Mouse (Mus musculus): ENCODE measurements around the gene Pptc7. TPM values are rescaled to one million over a fixed set of nuclear protein-coding genes. Genes with fewer than 3 reads are reported as not detected.

The Pptc7 gene
- polyA plus RNA-seq, 1 experiment from 2014 or later, result 13.0 TPM

DNA sequence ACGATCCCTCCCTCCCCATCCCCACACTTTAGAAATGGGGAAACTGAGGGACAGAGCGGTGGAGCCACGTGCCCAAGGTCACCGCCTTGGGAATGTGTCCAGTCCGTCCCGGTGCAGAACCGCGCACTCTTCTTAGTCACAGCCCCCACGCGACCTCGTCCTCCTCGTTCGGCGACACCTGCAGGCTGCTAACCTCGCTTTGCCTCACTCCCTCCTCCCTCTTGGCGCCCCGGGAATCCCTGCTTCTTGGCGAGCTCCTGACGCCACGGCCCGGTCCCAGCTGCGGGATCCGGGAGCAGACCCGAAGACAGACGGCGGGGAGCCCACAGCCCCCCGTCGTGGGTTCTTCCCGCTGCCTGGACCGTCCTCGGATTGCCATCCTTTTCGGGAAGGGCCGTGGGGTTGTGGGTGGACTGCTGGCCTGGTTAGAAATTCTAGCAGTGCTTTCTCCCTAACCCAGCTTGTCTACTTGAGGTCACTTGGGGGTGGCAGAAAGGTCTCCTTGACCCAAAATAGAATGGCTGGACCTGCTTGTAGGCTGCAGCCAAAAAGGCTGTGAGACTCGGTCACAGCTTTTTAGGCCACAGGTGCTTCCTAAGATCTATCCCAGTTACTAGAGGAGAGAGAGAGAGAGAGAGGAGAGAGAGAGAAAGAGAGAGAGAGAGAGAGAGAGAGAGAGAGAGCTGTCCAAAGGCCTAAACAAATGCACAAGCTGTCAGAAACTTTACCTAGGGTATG is 1.0 kb downstream of the Pptc7 start:
- 0 out of 2 replicates have a peak, but pooled peaks cover 16% of the 10 kb centered on the region for H3K4me1 ChIP-seq (replicated peaks; ENCODE audit: control insufficient read depth, insufficient read depth, low read length)
- H3K27me3 ChIP-seq (replicated peaks; ENCODE audit: control insufficient read depth, insufficient read depth, low read length), result no peaks in the 10 kb centered on the region
- peak; percentile 55 for TF ChIP-seq CTCF (IDR thresholded peaks at IDR 0.05; ENCODE audit: low read depth)
- H3K9ac ChIP-seq (ENCODE audit: low read depth, low read length), result peak overlapping the region; percentile 97
- peak overlapping the region; percentile 94 for H3K4me2 ChIP-seq (replicated peaks; ENCODE audit: low read depth)
- H3K27ac ChIP-seq (ENCODE audit: low read depth, low read length), result peak overlapping the region; percentile 82
- peak overlapping the region; percentile 100 for H3K4me3 ChIP-seq (ENCODE audit: low read depth, low read length)
- no peaks in the 10 kb centered on the region for H3K36me3 ChIP-seq (ENCODE audit: control insufficient read depth, insufficient read depth)
- H3K9me3 ChIP-seq (ENCODE audit: control insufficient read depth), result no peaks in the 10 kb centered on the region
- ATAC-seq, result peak; percentile 15; the same call in 1 of the 2 replicates
- WGBS, result under 1% methylated on average over 34 of the region's 34 CpGs

DNA sequence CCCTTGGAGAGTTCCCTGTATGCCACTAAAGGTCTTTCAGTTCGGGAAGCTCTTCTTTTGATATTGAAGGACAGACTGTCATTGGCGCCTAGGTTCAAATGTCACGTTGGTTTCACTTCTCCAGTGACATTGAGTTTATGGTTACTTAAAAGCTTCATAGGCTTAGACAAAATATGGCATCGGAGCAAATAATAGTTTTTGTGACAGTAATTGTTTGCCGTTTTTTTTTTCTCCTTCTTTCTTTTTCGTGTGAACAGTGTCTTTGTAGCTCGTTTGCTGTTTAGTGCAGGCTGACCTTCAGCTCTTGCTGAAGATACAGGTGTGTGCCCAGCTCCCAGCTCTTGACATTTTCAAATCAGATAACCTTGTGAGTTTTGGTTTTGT is 1.6 kb downstream of the Pptc7 start:
- Histone ChIP-seq H3K9me3 (ENCODE audit: control insufficient read depth) (no peaks in the 10 kb centered on the region), H3K27ac (ENCODE audit: low read depth, low read length) (no peak overlapping the region), H3K9ac (ENCODE audit: low read depth, low read length) (peak overlapping the region; percentile 97; the same call in 1 of the 2 replicates), H3K27me3 (replicated peaks; ENCODE audit: control insufficient read depth, insufficient read depth, low read length) (no peaks in the 10 kb centered on the region), H3K4me1 (replicated peaks; ENCODE audit: control insufficient read depth, insufficient read depth, low read length) (0 out of 2 replicates have a peak, but pooled peaks cover 16% of the 10 kb centered on the region), H3K4me3 (ENCODE audit: low read depth, low read length) (peak overlapping the region; percentile 100), H3K36me3 (ENCODE audit: control insufficient read depth, insufficient read depth) (no peaks in the 10 kb centered on the region), H3K4me2 (replicated peaks; ENCODE audit: low read depth) (peak overlapping the region; percentile 94)
- no peak for ATAC-seq
- 33% methylated on average over 7 of the region's 7 CpGs for WGBS
- no peak for TF ChIP-seq CTCF (IDR thresholded peaks at IDR 0.05; ENCODE audit: low read depth)

DNA sequence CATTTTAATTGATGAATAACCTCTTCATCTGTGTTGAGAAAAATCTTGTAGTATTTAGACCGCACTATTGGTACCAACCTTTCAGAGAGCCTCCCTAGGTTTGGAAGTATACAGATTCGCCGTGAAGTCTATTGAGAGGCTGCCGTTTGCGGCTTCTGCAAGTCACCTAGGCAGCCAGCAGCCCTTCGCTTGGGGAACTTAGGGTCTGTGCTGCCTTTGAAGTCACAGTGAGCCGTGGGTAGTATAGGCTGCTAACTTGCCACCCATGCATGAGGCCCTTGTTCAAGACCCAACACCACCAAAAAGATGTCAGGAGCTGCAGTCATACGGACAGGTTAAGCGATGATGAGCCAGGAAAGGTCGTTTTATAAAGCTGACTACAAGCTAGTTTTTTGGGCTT is 2.0 kb downstream of the Pptc7 start:
- peak overlapping the region; percentile 100 for H3K4me3 ChIP-seq (ENCODE audit: low read depth, low read length)
- no peaks in the 10 kb centered on the region for H3K36me3 ChIP-seq (ENCODE audit: control insufficient read depth, insufficient read depth)
- H3K27ac ChIP-seq (ENCODE audit: low read depth, low read length), result no peak overlapping the region
- peak overlapping the region; percentile 94 for H3K4me2 ChIP-seq (replicated peaks; ENCODE audit: low read depth)
- no peak overlapping the region for H3K9ac ChIP-seq (ENCODE audit: low read depth, low read length)
- no peaks in the 10 kb centered on the region for H3K27me3 ChIP-seq (replicated peaks; ENCODE audit: control insufficient read depth, insufficient read depth, low read length)
- 82% methylated on average over 10 of the region's 10 CpGs for WGBS
- 0 out of 2 replicates have a peak, but pooled peaks cover 12% of the 10 kb centered on the region for H3K4me1 ChIP-seq (replicated peaks; ENCODE audit: control insufficient read depth, insufficient read depth, low read length)
- no peak for ATAC-seq
- no peaks in the 10 kb centered on the region for H3K9me3 ChIP-seq (ENCODE audit: control insufficient read depth)
- TF ChIP-seq CTCF (IDR thresholded peaks at IDR 0.05; ENCODE audit: low read depth), result no peak

DNA sequence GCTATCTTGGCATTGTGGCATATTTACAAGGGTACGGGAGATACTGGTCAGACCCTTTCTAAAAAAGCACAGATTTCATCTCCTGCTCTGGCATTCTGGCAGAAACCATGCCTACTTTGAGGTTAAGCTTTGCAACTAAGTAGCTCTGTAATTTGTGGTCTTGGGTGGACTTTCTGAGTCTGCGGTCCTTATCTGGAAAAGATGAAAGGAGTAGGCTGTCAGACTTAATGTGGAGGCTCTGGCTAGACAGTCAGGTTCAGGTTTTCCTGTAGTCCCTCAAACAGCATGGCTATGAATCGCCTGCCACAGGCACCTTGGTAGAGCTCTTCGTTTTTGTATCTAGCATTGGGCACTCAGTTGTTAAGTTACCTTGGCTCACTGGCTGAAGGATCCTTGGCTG is 2.9 kb downstream of the Pptc7 start:
- Histone ChIP-seq H3K9ac (ENCODE audit: low read depth, low read length) (no peak overlapping the region), H3K4me2 (replicated peaks; ENCODE audit: low read depth) (no peak overlapping the region; the same call in 1 of the 2 replicates), H3K4me3 (ENCODE audit: low read depth, low read length) (no peak overlapping the region), H3K27ac (ENCODE audit: low read depth, low read length) (no peak overlapping the region), H3K27me3 (replicated peaks; ENCODE audit: control insufficient read depth, insufficient read depth, low read length) (no peaks in the 10 kb centered on the region), H3K36me3 (ENCODE audit: control insufficient read depth, insufficient read depth) (no peaks in the 10 kb centered on the region), H3K4me1 (replicated peaks; ENCODE audit: control insufficient read depth, insufficient read depth, low read length) (peaks cover 8% of the 10 kb centered on the region; the same call in 1 of the 2 replicates), H3K9me3 (ENCODE audit: control insufficient read depth) (no peaks in the 10 kb centered on the region)
- no peak for TF ChIP-seq CTCF (IDR thresholded peaks at IDR 0.05; ENCODE audit: low read depth)
- ATAC-seq, result no peak
- 78% methylated on average over 4 of the region's 4 CpGs for WGBS

DNA sequence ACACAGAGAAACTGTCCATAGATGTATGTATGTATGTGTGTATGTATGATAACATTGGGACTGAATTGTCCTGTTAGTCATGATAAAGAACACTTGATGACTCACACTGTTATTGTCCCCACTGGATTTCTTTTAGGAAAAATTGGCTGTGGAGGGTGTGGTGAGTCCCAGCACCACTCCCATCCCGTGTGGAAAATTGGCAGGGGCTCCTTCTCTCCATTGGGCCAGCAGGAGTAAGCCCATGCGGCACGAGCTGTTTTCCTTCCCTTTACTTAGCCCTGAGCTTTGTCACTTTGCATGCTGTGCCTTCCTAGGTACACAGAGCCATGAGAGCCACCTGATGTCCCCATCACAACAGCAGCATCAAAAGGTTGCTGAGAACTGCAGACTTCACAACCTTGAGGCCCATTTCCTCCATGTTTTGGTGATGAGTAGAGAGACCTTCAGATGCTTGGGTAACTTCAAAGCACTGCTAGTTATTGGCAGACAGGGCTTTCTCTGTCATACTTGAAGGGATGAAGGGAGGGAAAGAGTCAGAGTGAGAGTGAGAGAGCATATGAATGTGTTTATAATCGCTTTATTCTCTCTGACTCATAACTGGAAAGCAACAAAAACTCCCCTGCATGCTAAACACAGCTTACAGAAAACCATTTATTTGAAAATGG is 4.1 kb downstream of the Pptc7 start:
- Histone ChIP-seq H3K9me3 (ENCODE audit: control insufficient read depth) (no peaks in the 10 kb centered on the region), H3K27ac (ENCODE audit: low read depth, low read length) (no peak overlapping the region)
- TF ChIP-seq CTCF (IDR thresholded peaks at IDR 0.05; ENCODE audit: low read depth), result no peak

DNA sequence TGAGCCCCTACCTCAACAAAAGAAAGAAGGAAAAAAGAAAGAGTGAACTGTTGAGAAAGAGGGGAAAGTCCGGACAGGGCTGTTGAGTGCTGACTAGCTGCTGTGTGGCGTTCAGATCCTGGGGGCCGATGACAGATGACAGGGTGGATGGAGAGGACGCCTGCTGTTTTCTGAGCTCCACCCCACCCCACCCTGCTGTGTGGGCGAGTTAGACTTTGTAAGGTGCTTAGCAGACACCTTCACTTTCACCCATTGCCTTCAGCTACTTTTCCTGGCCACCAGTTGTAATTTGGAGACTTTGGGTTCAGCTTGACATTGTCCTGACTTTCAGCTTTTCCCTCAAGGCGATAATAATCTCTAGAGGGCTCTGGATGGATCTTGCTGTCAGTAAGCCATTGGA is 7.0 kb downstream of the Pptc7 start:
- ATAC-seq, result no peak

More for the DNA sequence above, 4.1 kb downstream of the Pptc7 start:
- H3K4me1 ChIP-seq (replicated peaks; ENCODE audit: control insufficient read depth, insufficient read depth, low read length), result peaks cover 3% of the 10 kb centered on the region; the same call in 1 of the 2 replicates
- WGBS, result 70% methylated on average over 4 of the region's 4 CpGs
- H3K9ac ChIP-seq (ENCODE audit: low read depth, low read length), result no peak overlapping the region
- H3K4me3 ChIP-seq (ENCODE audit: low read depth, low read length), result no peak overlapping the region
- no peaks in the 10 kb centered on the region for H3K27me3 ChIP-seq (replicated peaks; ENCODE audit: control insufficient read depth, insufficient read depth, low read length)
- ATAC-seq, result no peak
- no peak overlapping the region for H3K4me2 ChIP-seq (replicated peaks; ENCODE audit: low read depth)
- no peaks in the 10 kb centered on the region for H3K36me3 ChIP-seq (ENCODE audit: control insufficient read depth, insufficient read depth)

More for the DNA sequence above, 7.0 kb downstream of the Pptc7 start:
- Histone ChIP-seq H3K9ac (ENCODE audit: low read depth, low read length) (no peak overlapping the region), H3K36me3 (ENCODE audit: control insufficient read depth, insufficient read depth) (no peaks in the 10 kb centered on the region), H3K4me2 (replicated peaks; ENCODE audit: low read depth) (peak overlapping the region; percentile 49; the same call in 1 of the 2 replicates), H3K4me1 (replicated peaks; ENCODE audit: control insufficient read depth, insufficient read depth, low read length) (no peaks in the 10 kb centered on the region; the same call in 1 of the 2 replicates), H3K9me3 (ENCODE audit: control insufficient read depth) (no peaks in the 10 kb centered on the region), H3K27me3 (replicated peaks; ENCODE audit: control insufficient read depth, insufficient read depth, low read length) (no peaks in the 10 kb centered on the region), H3K27ac (ENCODE audit: low read depth, low read length) (peak overlapping the region; percentile 82), H3K4me3 (ENCODE audit: low read depth, low read length) (no peak overlapping the region)
- TF ChIP-seq CTCF (IDR thresholded peaks at IDR 0.05; ENCODE audit: low read depth), result no peak
- WGBS, result 33% methylated on average over 6 of the region's 6 CpGs
